Mouse (Mus musculus) heart, embryonic 16.5 days (tissue): Measurements from ENCODE around the gene Gse1. TPM values are rescaled to one million over a fixed set of nuclear protein-coding genes. Genes with fewer than 3 reads are reported as not detected.

Source experiments
- ATAC-seq: fragments of 200-750 bp; cut with Nextera tagmentation; replicated peaks from 2 replicates; pipeline ENCODE4 v1.8.0; 2017; ENCODE audit warnings: moderate number of reproducible peaks; ENCODE audit not compliant: insufficient read depth, low FRiP score; ENCODE audit errors: extremely low read depth
- H3K27ac ChIP-seq: fragments of 300-500 bp; sonication (generic); 2 replicates; pipeline ENCODE4 v1.5.1; 2014; ENCODE audit warnings: mild to moderate bottlenecking, low read length, control low read depth, moderate library complexity
- H3K27me3 ChIP-seq: fragments of 300-500 bp; sonication (generic); 2 replicates; pipeline ENCODE4 v1.6.1; 2014; ENCODE audit warnings: low read length, mixed read lengths; ENCODE audit not compliant: control insufficient read depth, insufficient read depth
- H3K36me3 ChIP-seq: fragments of 300-500 bp; sonication (generic); 2 replicates; pipeline ENCODE4 v1.6.1; 2014; ENCODE audit not compliant: control insufficient read depth, insufficient read depth
- H3K4me1 ChIP-seq: fragments of 300-500 bp; sonication (generic); 2 replicates; pipeline ENCODE4 v1.6.1; 2014; ENCODE audit warnings: low read length, mixed read lengths; ENCODE audit not compliant: control insufficient read depth, insufficient read depth
- H3K4me2 ChIP-seq: fragments of 300-500 bp; sonication (generic); 2 replicates; pipeline ENCODE4 v1.6.1; 2014; ENCODE audit warnings: low read depth, mild to moderate bottlenecking, control low read depth, low read length
- H3K4me3 ChIP-seq: fragments of 300-500 bp; sonication (generic); 2 replicates; pipeline ENCODE4 v1.5.1; 2014; ENCODE audit warnings: mild to moderate bottlenecking, control low read depth, low read length
- H3K9ac ChIP-seq: fragments of 300-500 bp; sonication (generic); 2 replicates; pipeline ENCODE4 v1.6.1; 2014; ENCODE audit warnings: low read length, control low read depth
- H3K9me3 ChIP-seq: fragments of 300-500 bp; sonication (generic); replicated peaks from 2 replicates; pipeline ENCODE4 v1.6.1; 2016; ENCODE audit warnings: low read length; ENCODE audit not compliant: control insufficient read depth
- WGBS: fragments of 180-500 bp; shearing (Covaris S2); extraction: QIAGEN DNeasy Blood & Tissue Kit; methylation state at CpG from one replicate; pipeline ENCODE4 v1.1.7; 2014; 5-methylcytosine and 5-hydroxymethylcytosine counted together
- polyA plus RNA-seq: library from polyadenylated mRNA; unstranded; fragments of >200 nt; fragmentation: Nextera tagmentation; extraction: Ambion mirVana; gene quantifications from 2 replicates; pipeline ENCODE4 v1.2.1, GENCODE M21; 2015

Gse1 gene
- polyA plus RNA-seq, 1 experiment from 2014 or later: 7.7 TPM

- H3K27me3 ChIP-seq: no peaks in the 10 kb centered on the region
- no peaks in the 10 kb centered on the region for H3K36me3 ChIP-seq
- H3K9me3 ChIP-seq: no peaks in the 10 kb centered on the region
- peak overlapping the region; percentile 94 for H3K4me2 ChIP-seq
- ATAC-seq: peak; percentile 33
- H3K27ac ChIP-seq: peak overlapping the region; percentile 97
- peak overlapping the region; percentile 92 for H3K9ac ChIP-seq
- peak overlapping the region; percentile 84 for H3K4me3 ChIP-seq
- H3K4me1 ChIP-seq: peaks cover 57% of the 10 kb centered on the region
- under 1% methylated on average over 34 of the region's 34 CpGs for WGBS
Observed at GRCm38 (mm10) chr8:120487377-120487728, 259.1 kb downstream of the Gse1 start.

GRCm38 (mm10) chr8:120487729-120488510 lies 259.7 kb downstream of the Gse1 start:
- H3K27me3 ChIP-seq: no peaks in the 10 kb centered on the region
- H3K4me2 ChIP-seq: peak overlapping the region; percentile 94
- no peaks in the 10 kb centered on the region for H3K9me3 ChIP-seq
- peak; percentile 39 for ATAC-seq
- H3K4me3 ChIP-seq: peak overlapping the region; percentile 84
- peaks cover 63% of the 10 kb centered on the region for H3K4me1 ChIP-seq
- peak overlapping the region; percentile 92 for H3K9ac ChIP-seq
- no peaks in the 10 kb centered on the region for H3K36me3 ChIP-seq
- peak overlapping the region; percentile 97 for H3K27ac ChIP-seq
- under 1% methylated on average over 53 of the region's 55 CpGs for WGBS

DNA sequence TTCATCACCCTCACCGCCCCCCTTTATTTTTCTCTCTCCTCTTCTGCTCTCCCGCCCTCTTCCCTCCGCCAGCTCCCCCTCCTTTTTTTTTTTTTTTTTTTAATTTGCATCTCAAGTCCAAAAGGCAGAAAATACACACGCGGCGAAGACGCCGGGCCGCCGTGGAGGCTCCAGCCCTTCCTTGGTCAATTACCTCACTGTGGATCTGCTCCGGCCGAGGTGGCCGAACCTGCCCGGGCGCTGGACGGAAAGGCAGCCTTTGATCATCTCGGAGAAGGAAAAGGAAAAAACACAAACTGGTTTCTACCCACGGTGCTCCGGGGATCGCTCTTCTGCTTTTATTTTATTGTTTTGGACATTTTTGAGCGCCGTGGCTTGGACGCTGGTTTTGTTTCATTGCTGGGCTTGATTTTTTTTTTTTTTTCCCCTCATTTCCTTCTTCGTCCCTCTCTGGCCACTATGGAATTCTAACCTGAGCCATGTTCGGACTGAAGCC lies 260.4 kb downstream of the Gse1 start:
- H3K9ac ChIP-seq: peak overlapping the region; percentile 92
- peak overlapping the region; percentile 84 for H3K4me3 ChIP-seq
- peak overlapping the region; percentile 97 for H3K27ac ChIP-seq
- H3K4me1 ChIP-seq: peaks cover 70% of the 10 kb centered on the region
- no peaks in the 10 kb centered on the region for H3K36me3 ChIP-seq
- H3K4me2 ChIP-seq: peak overlapping the region; percentile 94
- no peaks in the 10 kb centered on the region for H3K9me3 ChIP-seq
- no peaks in the 10 kb centered on the region for H3K27me3 ChIP-seq
- ATAC-seq: no peak
- WGBS: under 1% methylated on average over 25 of the region's 25 CpGs

- Histone ChIP-seq H3K9me3 (no peaks in the 10 kb centered on the region), H3K27ac (peak overlapping the region; percentile 97), H3K4me3 (peak overlapping the region; percentile 84), H3K4me1 (peaks cover 71% of the 10 kb centered on the region), H3K27me3 (no peaks in the 10 kb centered on the region), H3K9ac (peak overlapping the region; percentile 92), H3K36me3 (no peaks in the 10 kb centered on the region), H3K4me2 (peak overlapping the region; percentile 94)
- WGBS: under 1% methylated on average over 73 of the region's 73 CpGs
- no peak for ATAC-seq
Observed at GRCm38 (mm10) chr8:120489142-120489754, 261.0 kb downstream of the Gse1 start.

GRCm38 (mm10) chr8:120489771-120490281 lies 261.6 kb downstream of the Gse1 start:
- peaks cover 71% of the 10 kb centered on the region for H3K4me1 ChIP-seq
- ATAC-seq: no peak
- peak overlapping the region; percentile 94 for H3K4me2 ChIP-seq
- peak overlapping the region; percentile 97 for H3K27ac ChIP-seq
- WGBS: 8% methylated on average over 15 of the region's 15 CpGs
- peak overlapping the region; percentile 92 for H3K9ac ChIP-seq
- H3K9me3 ChIP-seq: no peaks in the 10 kb centered on the region
- H3K36me3 ChIP-seq: no peaks in the 10 kb centered on the region
- H3K27me3 ChIP-seq: no peaks in the 10 kb centered on the region
- H3K4me3 ChIP-seq: peak overlapping the region; percentile 84

DNA sequence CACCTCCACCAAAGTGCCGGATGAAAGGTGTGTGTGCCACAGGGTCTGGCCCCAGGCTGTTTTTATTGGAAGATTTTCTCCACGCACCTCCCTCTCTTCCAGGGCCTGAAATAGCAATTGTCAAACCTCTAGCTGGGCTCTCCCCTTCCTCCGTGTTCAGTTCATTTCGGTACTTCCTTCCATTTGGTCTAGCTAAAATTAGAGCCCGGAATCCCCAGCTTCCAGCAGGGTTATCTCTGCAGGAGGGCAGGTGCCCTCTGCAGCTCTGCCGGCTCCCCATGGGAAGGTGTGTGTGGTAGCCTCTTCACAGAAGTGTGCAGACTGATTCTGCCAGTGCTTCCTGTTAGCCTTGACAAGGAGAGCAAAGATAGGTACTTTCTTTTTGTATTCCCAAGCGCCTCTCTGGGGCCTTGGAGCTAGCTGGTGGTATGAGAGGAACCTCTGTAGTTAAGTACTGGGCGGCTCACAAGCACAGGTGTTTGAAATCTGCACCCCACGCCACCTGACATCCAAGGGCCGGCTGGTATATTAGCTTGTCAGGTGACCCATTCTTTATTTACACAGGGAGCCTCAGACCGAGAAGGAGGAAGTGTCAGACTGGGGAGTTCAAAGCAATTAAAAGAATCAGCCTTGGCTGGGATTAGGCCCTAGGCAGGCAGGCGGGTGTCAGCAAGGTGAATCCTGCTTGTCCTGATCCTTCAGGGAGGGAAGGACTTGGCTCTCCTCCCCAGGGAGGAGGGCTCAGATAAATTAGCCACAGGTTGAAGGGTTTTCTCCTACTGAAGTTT lies 262.3 kb downstream of the Gse1 start:
- ATAC-seq: no peak
- no peaks in the 10 kb centered on the region for H3K27me3 ChIP-seq
- H3K4me3 ChIP-seq: peak overlapping the region; percentile 84
- H3K36me3 ChIP-seq: no peaks in the 10 kb centered on the region
- H3K27ac ChIP-seq: peak overlapping the region; percentile 97
- peak overlapping the region; percentile 92 for H3K9ac ChIP-seq
- no peaks in the 10 kb centered on the region for H3K9me3 ChIP-seq
- peaks cover 71% of the 10 kb centered on the region for H3K4me1 ChIP-seq
- 18% methylated on average over 12 of the region's 12 CpGs for WGBS
- peak overlapping the region; percentile 94 for H3K4me2 ChIP-seq

GRCm38 (mm10) chr8:120491166-120491793 lies 263.0 kb downstream of the Gse1 start:
- H3K27ac ChIP-seq: peak overlapping the region; percentile 97; the same call in 1 of the 2 replicates
- peak overlapping the region; percentile 94 for H3K4me2 ChIP-seq
- peak overlapping the region; percentile 92 for H3K9ac ChIP-seq
- no peak for ATAC-seq
- H3K9me3 ChIP-seq: no peaks in the 10 kb centered on the region
- H3K27me3 ChIP-seq: no peaks in the 10 kb centered on the region
- 60% methylated on average over 5 of the region's 5 CpGs for WGBS
- no peaks in the 10 kb centered on the region for H3K36me3 ChIP-seq
- peak overlapping the region; percentile 84 for H3K4me3 ChIP-seq
- peaks cover 65% of the 10 kb centered on the region for H3K4me1 ChIP-seq

DNA sequence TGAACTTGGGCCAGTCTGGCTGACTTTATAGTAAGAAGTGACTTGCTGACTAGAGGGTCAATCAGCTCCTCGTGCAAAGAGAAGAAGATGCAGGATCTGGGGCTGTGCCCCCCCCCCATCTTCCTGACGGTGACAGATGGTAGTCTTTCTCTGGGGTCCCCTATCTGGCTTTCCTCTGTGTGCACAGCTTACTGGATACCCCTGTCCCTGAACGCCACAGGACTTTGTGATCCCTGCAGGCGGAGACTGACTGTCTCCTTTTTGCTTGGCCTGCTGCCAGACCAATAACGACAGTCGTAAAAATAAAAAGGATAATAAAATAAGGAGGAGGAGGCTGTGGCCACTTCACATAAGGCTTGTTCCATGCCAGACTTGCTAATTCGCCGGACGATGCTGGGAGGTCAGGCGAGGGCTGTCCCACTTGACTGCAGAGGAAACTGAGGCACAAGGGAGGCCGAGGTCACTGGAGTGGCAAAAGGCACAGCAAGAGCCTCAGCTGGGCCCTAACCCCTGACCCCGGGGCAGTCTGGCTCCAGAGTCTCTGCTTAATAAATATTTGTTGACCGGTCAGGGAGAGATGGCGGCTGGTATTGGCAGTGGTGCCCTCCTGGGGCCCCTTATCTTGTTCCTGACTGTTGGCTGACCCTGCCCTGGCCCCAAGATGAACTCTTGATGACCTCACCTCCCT lies 264.1 kb downstream of the Gse1 start:
- Histone ChIP-seq H3K27ac (no peak overlapping the region), H3K4me1 (peaks cover 65% of the 10 kb centered on the region), H3K9me3 (no peaks in the 10 kb centered on the region), H3K9ac (peak overlapping the region; percentile 25; the same call in 1 of the 2 replicates), H3K27me3 (no peaks in the 10 kb centered on the region), H3K36me3 (no peaks in the 10 kb centered on the region), H3K4me3 (no peak overlapping the region), H3K4me2 (peak overlapping the region; percentile 8; the same call in 1 of the 2 replicates)
- WGBS: 28% methylated on average over 14 of the region's 14 CpGs
- no peak for ATAC-seq
